Mouse (Mus musculus): ENCODE data around the gene Parp11.

DNA sequence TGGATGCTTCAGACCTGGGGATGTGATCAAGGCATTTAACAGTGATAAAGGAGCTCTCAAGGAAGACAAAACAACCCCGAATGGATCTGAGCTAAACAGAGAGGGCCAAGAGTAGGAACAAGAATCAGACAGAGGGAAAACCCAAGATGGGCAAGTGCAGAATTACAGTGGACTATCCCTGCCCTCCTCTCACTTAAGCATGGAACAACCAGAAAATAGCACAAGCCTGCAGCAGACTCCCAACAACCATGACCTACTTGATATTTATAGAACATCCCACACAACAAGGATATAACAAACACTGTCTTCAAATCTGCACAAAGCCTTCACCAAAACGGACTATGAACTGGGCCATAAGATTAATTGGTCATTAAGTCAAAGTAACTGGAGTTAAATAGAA is 91.5 kb downstream of the Parp11 start:
- TF ChIP-seq CTCF (IDR thresholded peaks at IDR 0.05; ENCODE audit: low read depth, low read length) (no peak), POLR2A (IDR thresholded peaks at IDR 0.05; ENCODE audit: extremely low read depth, insufficient read depth, low read length) (no peak)

Data from liver, adult 2 months (tissue).